Mouse (Mus musculus) liver, embryonic 15.5 days (tissue): ENCODE measurements around the gene Klc4. TPM values are rescaled to one million over a fixed set of nuclear protein-coding genes. Genes with fewer than 3 reads are reported as not detected.

Source experiments
- ATAC-seq: fragments of 200-750 bp; cut with Nextera tagmentation; 2 replicates; pipeline ENCODE4 v1.8.0; 2017; ENCODE audit warnings: moderate number of reproducible peaks, mild to moderate bottlenecking, moderate library complexity; ENCODE audit not compliant: insufficient read depth
- H3K27ac ChIP-seq: fragments of 300-500 bp; sonication (generic); replicated peaks from 2 replicates; pipeline ENCODE4 v1.5.1; 2015; ENCODE audit warnings: mild to moderate bottlenecking, inconsistent platforms
- H3K27me3 ChIP-seq: fragments of 300-500 bp; sonication (generic); 2 replicates; pipeline ENCODE4 v1.6.1; 2015; ENCODE audit warnings: mild to moderate bottlenecking, inconsistent platforms
- H3K36me3 ChIP-seq: fragments of 300-500 bp; sonication (generic); replicated peaks from 2 replicates; pipeline ENCODE4 v1.6.1; 2015; ENCODE audit warnings: moderate library complexity, mild to moderate bottlenecking, inconsistent platforms
- H3K4me1 ChIP-seq: fragments of 300-500 bp; sonication (generic); replicated peaks from 2 replicates; pipeline ENCODE4 v1.6.1; 2015; ENCODE audit warnings: inconsistent platforms
- H3K4me2 ChIP-seq: fragments of 300-500 bp; sonication (generic); 2 replicates; pipeline ENCODE4 v1.6.1; 2015; ENCODE audit warnings: moderate library complexity, mild to moderate bottlenecking, inconsistent platforms
- H3K4me3 ChIP-seq: fragments of 300-500 bp; sonication (generic); replicated peaks from 2 replicates; pipeline ENCODE4 v1.5.1; 2015; ENCODE audit warnings: mild to moderate bottlenecking, inconsistent platforms
- H3K9ac ChIP-seq: fragments of 300-500 bp; sonication (generic); 2 replicates; pipeline ENCODE4 v1.6.1; 2015; ENCODE audit warnings: moderate library complexity, mild to moderate bottlenecking, inconsistent platforms
- H3K9me3 ChIP-seq: fragments of 300-500 bp; sonication (generic); replicated peaks from 2 replicates; pipeline ENCODE4 v1.6.1; 2016; ENCODE audit warnings: inconsistent platforms
- WGBS: fragments of 180-500 bp; shearing (Covaris S2); methylation state at CpG from one replicate; pipeline ENCODE4 v1.1.7; 2015; ENCODE audit warnings: mixed read lengths; ENCODE audit not compliant: insufficient replicate concordance; 5-methylcytosine and 5-hydroxymethylcytosine counted together
- polyA plus RNA-seq: library from polyadenylated mRNA; unstranded; fragments of >200 nt; fragmentation: Nextera tagmentation; extraction: Ambion mirVana; gene quantifications from 2 replicates; pipeline ENCODE4 v1.2.1, GENCODE M21; 2015

Gene Klc4
- polyA plus RNA-seq, 1 experiment from 2014 or later = 9.3 TPM

DNA sequence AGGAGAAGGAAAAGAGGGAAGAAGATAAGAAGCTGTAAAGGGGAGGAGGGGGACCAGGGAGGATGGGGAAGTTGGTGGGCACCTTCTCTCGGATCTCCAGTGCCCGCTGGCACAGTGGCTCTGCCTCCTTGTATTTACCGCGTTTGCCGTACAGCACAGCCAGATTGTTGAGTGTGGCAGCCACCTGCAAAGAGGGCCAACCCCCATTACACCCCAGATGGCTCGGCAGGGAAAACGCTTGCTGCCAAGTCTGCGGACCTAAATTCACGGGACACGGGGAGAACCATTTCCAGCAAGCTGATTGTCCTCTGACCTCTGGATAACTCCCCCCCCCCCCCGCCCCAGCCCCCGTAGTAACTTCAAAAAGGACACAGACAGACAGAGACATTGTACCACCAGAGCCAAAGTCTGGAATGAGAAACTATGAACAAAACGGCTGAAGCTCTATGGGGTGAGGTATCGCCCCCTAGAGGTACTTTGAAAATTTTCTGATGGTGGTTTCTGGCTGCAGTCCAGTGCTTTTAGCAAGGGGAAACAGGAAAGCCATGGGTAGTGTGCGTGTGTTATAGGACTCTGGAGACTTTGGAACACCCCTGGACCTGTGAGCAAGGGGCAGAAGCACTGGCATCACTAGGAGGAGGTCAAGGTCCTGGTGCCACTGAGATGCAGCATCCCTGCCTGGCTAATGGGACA lies 8.8 kb downstream of the Klc4 start:
- H3K9ac ChIP-seq = no peak overlapping the region
- no peaks in the 10 kb centered on the region for H3K36me3 ChIP-seq
- no peaks in the 10 kb centered on the region for H3K9me3 ChIP-seq
- no peak for ATAC-seq
- peaks cover 9% of the 10 kb centered on the region; the same call in 1 of the 2 replicates for H3K4me1 ChIP-seq
- H3K4me2 ChIP-seq = peak overlapping the region; percentile 35; the same call in 1 of the 2 replicates
- 25% methylated on average over 15 of the region's 15 CpGs for WGBS
- H3K27me3 ChIP-seq = no peaks in the 10 kb centered on the region
- no peak overlapping the region for H3K27ac ChIP-seq
- no peak overlapping the region for H3K4me3 ChIP-seq

DNA sequence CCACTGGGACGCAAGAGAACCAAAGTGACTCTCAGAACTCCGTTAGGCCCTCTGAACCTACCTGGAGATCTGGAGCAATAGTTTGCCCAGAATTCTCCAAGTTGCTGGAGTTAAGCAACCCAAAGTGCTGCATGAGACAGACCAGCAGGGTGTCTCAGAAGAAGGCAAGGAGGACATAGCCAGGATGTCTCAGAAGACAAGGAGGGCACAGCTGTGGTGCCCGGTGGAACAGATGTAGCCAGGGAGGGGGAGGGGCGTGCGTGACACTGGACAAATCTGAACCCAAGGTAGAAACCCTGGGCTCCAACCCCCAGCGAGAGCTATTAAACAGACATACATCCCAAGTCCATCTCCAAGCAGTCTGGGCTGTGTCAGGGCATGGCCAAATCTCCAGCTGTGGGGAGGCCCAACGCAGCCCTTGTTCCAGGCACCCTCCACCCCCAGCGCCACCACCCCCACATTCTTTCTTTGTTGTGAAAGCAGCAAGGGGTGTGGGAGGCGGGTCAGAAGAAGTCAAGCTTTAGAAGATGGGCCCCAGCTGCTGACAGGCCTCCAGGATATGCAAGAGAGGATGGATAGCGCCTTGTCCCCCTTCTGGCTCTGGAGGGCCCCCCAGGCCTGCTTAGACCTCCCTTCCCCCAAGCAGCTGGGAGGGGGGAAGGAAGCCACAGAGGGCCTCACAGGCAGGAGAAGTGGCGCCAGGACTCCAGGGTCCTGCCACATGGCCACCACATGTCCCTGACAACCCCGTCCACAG lies 16.0 kb downstream of the Klc4 start:
- ATAC-seq = 0 out of 2 replicates have a peak, but pooled peaks have one; percentile 13
- WGBS = 19% methylated on average over 12 of the region's 12 CpGs
- H3K27ac ChIP-seq = 0 out of 2 replicates have a peak overlapping the region, but pooled peaks have one; percentile 6
- no peaks in the 10 kb centered on the region for H3K9me3 ChIP-seq
- H3K36me3 ChIP-seq = no peaks in the 10 kb centered on the region
- H3K27me3 ChIP-seq = peaks cover 52% of the 10 kb centered on the region
- H3K9ac ChIP-seq = no peak overlapping the region
- H3K4me2 ChIP-seq = peak overlapping the region; percentile 66
- peaks cover 9% of the 10 kb centered on the region for H3K4me1 ChIP-seq
- H3K4me3 ChIP-seq = peak overlapping the region; percentile 62

DNA sequence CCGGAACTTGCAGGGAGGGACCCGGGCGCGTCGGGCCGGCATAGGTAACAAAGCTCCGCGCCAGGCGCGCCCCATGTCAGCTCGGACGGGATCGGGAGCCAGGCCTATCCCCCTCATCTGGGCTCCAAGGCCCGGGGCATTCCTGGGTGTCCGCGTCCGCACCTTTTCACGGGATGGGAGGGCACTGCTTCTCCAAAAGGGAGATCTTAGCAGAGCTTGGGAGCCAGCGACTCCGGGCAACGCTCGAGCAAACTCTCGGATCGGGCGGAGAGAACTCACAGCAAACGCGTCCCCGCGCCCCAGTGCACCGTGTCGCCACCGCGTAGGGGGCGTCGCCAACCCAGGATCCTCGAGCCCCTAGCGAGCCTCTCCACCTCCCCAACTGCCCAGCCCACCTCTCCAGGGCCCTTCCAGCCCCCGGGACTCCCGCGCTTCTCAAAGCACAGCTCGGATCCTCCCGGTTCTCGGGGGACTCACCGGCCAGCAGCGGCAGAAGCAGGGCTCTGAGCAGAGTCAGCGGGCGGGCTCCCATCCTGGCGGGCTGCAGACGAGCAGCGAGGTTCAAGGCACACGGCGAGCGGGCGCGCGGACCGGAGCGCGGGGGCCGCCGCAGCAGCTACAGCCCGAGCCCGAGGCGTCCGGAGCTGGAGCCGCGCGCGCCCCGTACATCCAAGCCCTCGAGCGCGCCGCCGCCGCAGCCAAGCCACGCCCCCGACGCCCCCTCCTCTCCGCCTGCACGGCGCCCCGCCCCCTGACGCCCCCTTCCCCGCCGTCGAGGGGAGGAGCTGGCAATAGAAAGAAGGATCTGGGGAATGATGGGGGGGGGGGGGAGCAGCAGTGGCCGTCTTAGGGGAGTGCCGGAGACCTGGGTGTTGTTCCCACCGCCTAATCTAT lies 16.8 kb downstream of the Klc4 start, which contains the start of gene Ptk7:
TSS of gene Ptk7 (minus strand) at position 714 of the 894 bp plus-strand sequence.
- peaks cover 13% of the 10 kb centered on the region for H3K4me1 ChIP-seq
- under 1% methylated on average over 85 of the region's 90 CpGs for WGBS
- H3K27me3 ChIP-seq = peaks cover 52% of the 10 kb centered on the region
- peak within 1 kb of the TSS; percentile 62 for H3K4me3 ChIP-seq
- no peaks in the 10 kb centered on the region for H3K36me3 ChIP-seq
- H3K27ac ChIP-seq = peak within 1 kb of the TSS; percentile 48; the same call in 1 of the 2 replicates
- H3K4me2 ChIP-seq = peak within 1 kb of the TSS; percentile 66
- peak within 1 kb of the TSS; percentile 48 for H3K9ac ChIP-seq
- peak; percentile 36; the same call in 1 of the 2 replicates for ATAC-seq
- H3K9me3 ChIP-seq = no peaks in the 10 kb centered on the region

DNA sequence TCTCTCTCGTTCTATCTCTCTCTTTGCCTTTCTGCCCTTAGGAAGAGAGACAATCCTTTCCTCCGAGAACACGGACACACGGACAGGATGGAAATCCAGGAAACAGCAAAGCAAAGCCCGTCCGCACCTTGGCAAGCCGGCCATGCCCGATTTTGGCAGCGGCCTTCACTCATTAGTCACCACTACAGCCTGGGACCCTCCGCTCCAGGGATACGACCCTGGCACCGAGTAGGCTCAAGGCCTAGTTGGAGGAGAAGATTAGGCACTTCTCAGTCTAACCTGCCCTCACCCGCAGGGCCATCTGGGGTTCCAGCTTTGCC lies 17.4 kb downstream of the Klc4 start:
- H3K27ac ChIP-seq = no peak overlapping the region

DNA sequence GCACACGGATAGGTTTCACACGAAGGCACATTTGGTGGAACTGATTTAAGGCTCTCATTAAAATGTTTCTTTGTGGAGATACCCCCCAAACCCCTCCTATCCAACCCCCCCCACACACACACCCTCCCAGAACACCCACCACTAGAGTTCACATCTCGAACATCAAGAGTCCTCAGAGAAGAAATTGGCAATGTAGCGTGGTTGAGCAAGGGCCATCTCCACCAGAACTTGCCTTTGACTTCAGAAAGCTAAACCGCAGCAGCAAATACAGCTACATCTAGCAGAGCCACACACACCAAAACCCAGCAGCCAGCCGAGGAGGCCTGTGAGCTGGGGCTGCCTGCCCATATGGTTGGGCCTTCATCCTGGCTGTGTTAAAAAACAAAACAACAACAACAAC lies 18.4 kb downstream of the Klc4 start:
- no peak overlapping the region for H3K9ac ChIP-seq

More for the DNA sequence above, 17.4 kb downstream of the Klc4 start:
- WGBS = under 1% methylated on average over 13 of the region's 13 CpGs
- peak overlapping the region; percentile 48 for H3K9ac ChIP-seq
- no peaks in the 10 kb centered on the region for H3K36me3 ChIP-seq
- peaks cover 13% of the 10 kb centered on the region for H3K4me1 ChIP-seq
- H3K4me3 ChIP-seq = peak overlapping the region; percentile 62
- no peaks in the 10 kb centered on the region for H3K9me3 ChIP-seq
- peaks cover 52% of the 10 kb centered on the region for H3K27me3 ChIP-seq
- ATAC-seq = no peak
- peak overlapping the region; percentile 66 for H3K4me2 ChIP-seq

DNA sequence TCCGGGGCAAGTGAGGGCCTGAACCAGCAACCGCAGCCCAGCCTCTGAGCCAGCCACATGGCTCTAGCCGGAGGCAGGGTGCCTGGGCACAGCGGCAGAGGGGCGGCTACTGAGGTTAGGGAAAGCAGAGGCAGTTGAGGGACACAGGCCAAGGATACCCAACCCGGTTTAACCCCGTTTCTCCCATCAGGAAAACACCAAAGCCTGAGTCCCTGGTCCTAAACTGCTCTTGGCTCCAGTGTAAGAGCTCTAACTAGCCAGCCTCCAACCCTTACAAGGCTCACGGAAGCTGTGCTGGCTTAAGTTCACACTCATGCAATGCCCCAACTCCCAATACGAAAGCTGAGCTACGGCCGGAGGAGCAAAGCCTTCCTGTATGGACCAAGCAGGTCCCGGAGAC lies 21.2 kb downstream of the Klc4 start:
- H3K36me3 ChIP-seq = no peaks in the 10 kb centered on the region
- H3K4me1 ChIP-seq = peaks cover 27% of the 10 kb centered on the region
- no peak for ATAC-seq
- no peak overlapping the region for H3K27ac ChIP-seq
- peak overlapping the region; percentile 8; the same call in 1 of the 2 replicates for H3K4me2 ChIP-seq
- 65% methylated on average over 12 of the region's 12 CpGs for WGBS
- no peaks in the 10 kb centered on the region for H3K9me3 ChIP-seq
- no peak overlapping the region for H3K9ac ChIP-seq
- H3K4me3 ChIP-seq = no peak overlapping the region
- H3K27me3 ChIP-seq = peaks cover 36% of the 10 kb centered on the region

More for the DNA sequence above, 18.4 kb downstream of the Klc4 start:
- 51% methylated on average over 6 of the region's 6 CpGs for WGBS
- no peak overlapping the region for H3K4me3 ChIP-seq
- peaks cover 15% of the 10 kb centered on the region for H3K4me1 ChIP-seq
- H3K36me3 ChIP-seq = no peaks in the 10 kb centered on the region
- peaks cover 52% of the 10 kb centered on the region for H3K27me3 ChIP-seq
- no peak for ATAC-seq
- H3K4me2 ChIP-seq = no peak overlapping the region
- H3K27ac ChIP-seq = no peak overlapping the region
- no peaks in the 10 kb centered on the region for H3K9me3 ChIP-seq

DNA sequence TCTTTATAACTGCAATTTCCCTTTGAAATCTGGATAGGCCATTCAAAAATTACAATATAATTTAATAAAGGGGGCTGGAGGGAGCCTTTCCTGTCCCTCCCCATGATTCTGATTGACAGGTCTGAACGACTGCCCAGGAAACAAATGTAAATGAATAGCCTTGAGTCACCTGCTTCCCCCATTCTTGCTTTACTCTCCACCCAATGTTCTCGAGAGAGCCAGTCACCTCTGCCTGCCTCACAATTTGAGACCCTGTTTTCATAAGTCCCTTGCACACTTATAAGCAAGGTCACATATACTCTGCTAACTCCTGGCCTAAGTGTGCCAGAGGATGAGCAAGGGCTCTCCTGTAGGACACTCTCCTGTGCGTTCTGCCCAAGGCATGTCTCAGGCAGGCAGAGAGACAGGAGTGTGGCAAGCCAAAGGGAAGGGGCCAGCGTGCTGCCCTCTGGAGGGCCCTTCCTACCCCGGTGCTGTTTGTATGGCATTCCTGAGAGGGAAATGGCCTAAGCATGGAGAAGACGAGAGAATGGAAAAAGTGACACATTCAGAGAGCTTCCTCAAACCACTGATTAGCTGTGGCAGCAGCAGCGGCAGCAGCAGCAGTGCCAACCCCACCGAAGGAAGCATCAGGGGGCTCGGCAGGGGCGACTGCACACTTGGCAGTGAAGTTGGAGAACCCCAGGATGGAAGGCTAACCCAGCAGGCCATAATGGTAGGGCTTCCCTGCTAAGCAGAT lies 21.8 kb downstream of the Klc4 start:
- no peak overlapping the region for H3K27ac ChIP-seq
- no peak overlapping the region for H3K9ac ChIP-seq
- peak overlapping the region; percentile 8; the same call in 1 of the 2 replicates for H3K4me2 ChIP-seq
- no peaks in the 10 kb centered on the region for H3K9me3 ChIP-seq
- no peak for ATAC-seq
- peaks cover 29% of the 10 kb centered on the region for H3K27me3 ChIP-seq
- 18% methylated on average over 10 of the region's 10 CpGs for WGBS
- H3K36me3 ChIP-seq = no peaks in the 10 kb centered on the region
- peaks cover 32% of the 10 kb centered on the region for H3K4me1 ChIP-seq
- H3K4me3 ChIP-seq = no peak overlapping the region

DNA sequence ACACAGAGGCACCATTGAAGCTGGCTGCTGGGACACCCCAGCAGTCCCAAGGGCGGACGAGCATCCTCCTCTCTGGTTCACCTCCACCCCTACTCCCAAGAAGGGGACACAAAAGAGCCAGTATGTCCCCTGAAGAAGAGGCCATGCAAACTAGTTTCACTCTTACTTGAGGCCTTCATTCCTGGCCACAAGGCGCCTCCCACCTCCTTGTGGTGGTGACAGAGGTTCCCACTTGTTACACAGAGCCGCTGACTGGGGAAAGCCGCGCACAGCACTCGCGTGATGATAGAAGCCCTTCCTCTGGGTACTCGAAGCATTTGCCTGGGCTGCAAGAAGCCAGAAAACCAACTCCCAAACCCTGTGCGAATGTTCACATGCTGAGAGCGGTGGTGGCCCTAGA lies 23.6 kb downstream of the Klc4 start:
- Histone ChIP-seq H3K9ac (no peak overlapping the region), H3K27ac (no peak overlapping the region), H3K27me3 (peaks cover 12% of the 10 kb centered on the region), H3K9me3 (no peaks in the 10 kb centered on the region), H3K4me3 (no peak overlapping the region), H3K4me2 (no peak overlapping the region), H3K4me1 (peaks cover 39% of the 10 kb centered on the region), H3K36me3 (no peaks in the 10 kb centered on the region)
- 36% methylated on average over 11 of the region's 11 CpGs for WGBS
- ATAC-seq = no peak

DNA sequence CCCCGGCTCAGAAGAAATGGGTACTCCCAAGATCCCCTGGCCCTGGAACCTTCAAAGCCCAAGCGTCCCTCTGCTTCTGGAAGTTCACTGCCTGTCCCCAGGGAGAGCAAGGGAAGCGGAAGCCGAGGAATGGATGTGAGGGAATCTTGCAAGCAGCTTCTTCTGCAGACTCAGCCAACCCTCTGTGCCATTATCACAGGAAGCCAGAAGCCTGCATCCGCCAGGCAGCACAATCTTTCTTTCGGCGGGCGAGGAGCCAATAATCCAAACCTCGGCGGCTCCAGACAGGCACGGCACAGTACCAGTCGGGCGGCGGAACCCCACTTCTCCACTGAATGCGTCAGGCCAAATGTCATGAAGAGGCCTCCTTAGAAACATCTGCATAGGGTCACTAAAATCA lies 24.5 kb downstream of the Klc4 start:
- no peak for ATAC-seq
- no peaks in the 10 kb centered on the region for H3K9me3 ChIP-seq
- no peak overlapping the region for H3K4me3 ChIP-seq
- peaks cover 39% of the 10 kb centered on the region for H3K4me1 ChIP-seq
- no peak overlapping the region for H3K27ac ChIP-seq
- H3K9ac ChIP-seq = no peak overlapping the region
- H3K36me3 ChIP-seq = no peaks in the 10 kb centered on the region
- peaks cover 3% of the 10 kb centered on the region; the same call in 1 of the 2 replicates for H3K27me3 ChIP-seq
- WGBS = 44% methylated on average over 15 of the region's 15 CpGs
- no peak overlapping the region for H3K4me2 ChIP-seq

DNA sequence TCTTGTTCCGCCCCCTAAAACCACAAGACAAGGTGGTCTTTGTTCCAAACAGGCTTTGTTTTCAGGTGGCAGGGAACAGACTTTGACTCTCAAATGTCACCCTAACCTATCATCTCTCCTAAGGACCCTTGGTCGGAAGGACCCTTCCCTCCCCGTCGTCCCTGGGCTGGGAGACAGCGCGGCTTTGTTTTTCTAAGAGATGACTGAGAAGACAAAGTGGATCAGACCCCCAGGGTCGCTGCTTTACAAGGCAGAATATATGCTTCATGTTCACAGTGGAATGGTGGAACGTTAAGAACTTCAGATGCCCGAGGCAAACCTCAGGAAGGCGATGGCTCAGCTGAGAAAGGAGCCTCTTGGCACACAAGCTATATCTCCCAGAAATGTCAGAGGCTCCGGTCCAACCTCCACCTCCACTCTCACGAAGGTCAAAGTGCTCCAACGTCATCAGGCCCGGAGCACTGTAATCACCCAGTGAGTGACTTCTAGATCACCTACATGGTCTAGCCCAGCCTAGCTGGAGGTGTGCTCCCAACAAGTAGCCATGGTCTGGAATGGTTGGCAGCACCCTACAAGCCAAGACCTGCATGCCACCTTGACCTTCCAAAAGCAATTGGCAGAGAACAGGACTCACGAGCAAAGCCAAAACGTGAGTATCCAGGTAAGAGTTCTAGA lies 26.0 kb downstream of the Klc4 start:
- Histone ChIP-seq H3K4me1 (peaks cover 39% of the 10 kb centered on the region), H3K4me2 (no peak overlapping the region), H3K27ac (no peak overlapping the region), H3K4me3 (no peak overlapping the region), H3K9me3 (no peaks in the 10 kb centered on the region), H3K27me3 (no peaks in the 10 kb centered on the region; the same call in 1 of the 2 replicates), H3K9ac (no peak overlapping the region), H3K36me3 (no peaks in the 10 kb centered on the region)
- ATAC-seq = no peak
- whole genome bisulfite sequencing = 53% methylated on average over 16 of the region's 16 CpGs
